Mouse (Mus musculus) fibroblast of lung, adult 2 months (primary cell): ENCODE results near the gene Nexn.
"Not testable (repeated sequence)": the region's sequence is repeated elsewhere in the genome, so short reads cannot be mapped to it uniquely, and the experiment has no call there.

Experiments
- DNase-seq: peaks from one replicate; pipeline ENCODE4 v3.0.0-alpha.2; 2011; ENCODE audit warnings: low read depth

Nexn gene

DNA sequence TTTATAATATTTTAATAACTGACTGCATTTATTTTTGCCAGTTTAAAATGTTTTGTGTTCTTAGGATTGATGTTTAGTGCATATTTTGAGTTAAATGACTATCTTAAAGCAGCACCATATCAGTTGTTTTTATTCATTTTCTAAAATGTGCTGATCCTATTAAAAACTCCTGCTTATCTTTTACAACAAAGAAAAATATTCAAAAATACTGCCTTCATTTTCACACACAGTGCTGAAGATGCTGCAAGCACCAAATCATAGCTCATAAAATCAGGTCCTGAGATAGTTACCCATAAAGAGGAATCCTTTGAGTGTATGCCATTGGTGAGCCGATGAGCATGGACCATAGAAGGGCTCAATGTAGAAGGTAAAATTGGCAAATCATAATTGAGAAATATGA lies 30.9 kb downstream of the Nexn start:
- DNase-seq, result no peak

DNA sequence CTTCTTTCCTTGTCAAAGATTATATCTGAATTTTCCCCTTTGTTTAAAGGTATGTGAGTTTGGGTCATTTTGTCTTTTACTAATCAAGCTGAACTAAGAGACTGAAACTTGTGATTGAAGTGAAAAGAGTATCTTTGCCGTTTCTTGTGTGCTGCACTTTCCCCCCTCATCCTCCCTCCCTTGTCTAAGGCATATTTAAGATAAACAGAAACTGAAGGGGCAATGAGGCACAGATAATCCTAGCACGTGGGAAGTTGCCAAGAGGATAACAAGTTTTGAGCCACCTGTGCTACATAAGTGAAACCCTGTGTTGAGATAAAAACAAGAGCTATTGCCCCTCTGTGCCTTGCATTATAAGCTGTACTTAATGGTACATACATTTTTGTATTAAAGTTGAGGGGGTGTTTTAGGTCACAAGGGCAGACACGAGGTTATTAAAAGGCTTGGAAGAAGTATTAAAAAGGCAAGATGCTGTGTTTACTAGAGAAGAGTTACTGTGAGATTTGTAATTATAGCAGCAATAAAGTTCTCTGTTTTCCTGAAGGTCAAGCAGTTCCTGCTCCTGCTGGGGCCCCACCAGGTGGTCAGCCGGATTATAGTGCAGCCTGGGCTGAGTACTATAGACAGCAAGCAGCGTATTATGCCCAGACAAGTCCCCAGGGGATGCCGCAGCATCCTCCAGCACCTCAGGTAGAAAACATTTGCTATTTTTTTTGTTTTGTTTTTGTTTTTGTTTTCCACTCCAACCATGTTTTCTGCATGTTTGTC lies 34.6 kb downstream of the Nexn start:
- no peak for DNase-seq

- DNase-seq, result no peak
These were observed 36.9 kb downstream of the Nexn start for GRCm38 (mm10) chr3:152229271-152229670.

GRCm38 (mm10) chr3:152228843-152229242 lies 37.3 kb downstream of the Nexn start:
- DNase-seq, result no peak

DNA sequence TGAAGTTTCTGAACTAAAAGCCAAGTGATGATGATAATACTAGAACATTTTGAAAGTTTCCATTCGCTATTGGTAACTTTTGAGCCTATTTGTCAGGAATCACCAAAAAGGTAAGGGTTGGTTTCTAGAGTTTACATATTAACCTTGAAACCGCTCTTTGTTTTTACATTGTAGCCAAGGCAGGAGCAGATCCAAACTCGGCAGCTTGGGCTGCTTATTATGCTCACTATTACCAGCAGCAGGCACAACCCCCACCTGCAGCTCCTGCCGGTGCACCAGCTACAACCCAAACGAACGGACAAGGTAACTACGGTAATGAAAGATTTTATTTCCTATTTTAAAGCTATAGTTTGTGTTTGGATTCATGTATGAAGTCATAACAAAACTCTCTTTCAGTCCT lies 40.2 kb downstream of the Nexn start:
- no peak for DNase-seq

- DNase-seq, result no peak
These were observed 41.2 kb downstream of the Nexn start for GRCm38 (mm10) chr3:152224918-152225317.

DNA sequence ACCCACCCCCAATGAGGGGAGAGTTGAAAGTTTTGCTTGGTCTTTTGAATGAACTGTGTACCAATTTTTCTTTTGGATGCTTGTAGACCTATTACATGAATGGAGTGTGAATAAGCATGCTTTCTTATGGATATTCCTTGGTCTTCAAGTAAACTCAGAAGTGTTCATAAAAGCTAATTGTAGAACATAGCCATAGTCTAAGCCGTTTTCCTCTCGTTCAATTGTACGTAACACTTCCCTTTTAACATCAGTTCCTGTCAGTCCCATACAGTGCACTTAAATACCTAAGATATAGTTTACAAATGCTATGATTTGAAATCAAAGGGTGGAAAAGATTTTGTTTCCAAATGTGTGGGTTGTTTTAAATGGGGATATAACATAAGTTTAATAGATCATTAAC lies 52.7 kb downstream of the Nexn start:
- DNase-seq, result no peak

- no peak for DNase-seq
These were observed 54.3 kb downstream of the Nexn start for GRCm38 (mm10) chr3:152211731-152212279.

DNA sequence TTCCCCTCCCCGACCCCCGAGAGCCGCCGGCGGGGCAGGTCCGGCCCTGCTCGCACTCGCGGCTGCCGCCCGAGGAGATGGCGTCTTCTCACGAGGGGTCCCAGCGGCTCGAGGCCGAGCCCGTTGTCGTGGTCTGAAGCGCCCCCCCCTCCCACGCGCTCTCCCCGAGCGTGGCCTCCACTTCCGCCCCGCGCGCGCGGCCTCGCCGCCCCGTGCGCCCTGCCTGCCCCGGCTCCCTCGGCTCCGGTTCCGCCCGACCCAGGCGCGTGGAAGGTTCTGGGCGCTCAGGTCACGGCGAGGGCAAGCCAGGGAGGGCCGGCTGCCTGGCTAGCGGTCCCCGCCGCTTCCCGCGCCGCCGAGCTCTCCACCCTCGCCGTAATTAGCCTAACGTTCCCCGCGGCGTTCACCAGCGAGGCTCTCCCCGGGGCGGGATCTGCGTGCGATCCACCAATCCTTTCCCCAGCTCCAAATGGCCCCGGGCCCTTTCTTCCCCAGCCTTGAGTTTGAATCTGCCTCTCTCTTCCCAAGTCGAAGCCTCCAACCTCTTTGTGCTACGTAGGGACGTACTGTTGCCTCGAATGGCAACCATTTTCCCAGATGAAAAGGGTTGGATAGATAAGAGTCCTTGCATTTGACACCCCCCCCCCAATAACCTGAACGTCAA lies 55.3 kb downstream of the Nexn start:
- no peak for DNase-seq

DNA sequence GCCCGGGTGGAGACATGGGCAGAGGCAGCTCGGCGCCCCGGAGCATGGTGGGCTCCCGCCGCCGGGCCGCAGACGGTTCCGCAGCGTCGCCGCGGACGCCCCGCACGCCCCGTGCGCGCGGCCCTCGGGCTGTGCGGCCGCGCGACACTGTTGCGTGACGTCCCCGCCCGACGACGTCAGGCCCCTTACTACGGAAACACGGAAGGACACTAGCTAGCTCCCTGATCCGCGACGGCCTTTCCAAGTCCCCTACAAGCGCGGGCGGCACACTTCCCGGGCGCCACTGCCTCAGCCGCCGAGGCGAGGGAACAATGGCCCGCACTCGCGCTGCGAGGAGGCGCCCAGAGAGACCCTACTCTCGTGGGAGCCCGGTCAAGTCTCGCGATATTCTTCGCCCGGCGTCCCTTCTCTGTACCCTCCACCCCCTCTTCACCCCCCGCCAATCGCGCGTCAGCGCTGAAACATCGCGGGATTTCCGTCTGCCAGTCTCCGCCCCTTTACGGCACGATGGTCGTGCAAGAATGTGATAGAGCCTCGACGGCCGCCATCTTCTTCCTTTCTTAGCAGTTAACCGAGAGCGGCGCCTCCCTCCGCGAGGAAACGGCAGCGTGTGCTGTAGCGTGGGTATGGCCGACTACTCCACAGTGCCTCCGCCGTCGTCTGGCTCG lies 56.0 kb downstream of the Nexn start, which contains the start of the genes Dnajb4 and Fubp1:
Dnajb4 (minus strand) TSS at position 336 of the 668 bp plus-strand sequence.
Fubp1 (plus strand) TSS at position 456 of the 668 bp plus-strand sequence.
- peak; percentile 97 for DNase-seq

GRCm38 (mm10) chr3:152209177-152209966 lies 56.8 kb downstream of the Nexn start:
- no peak for DNase-seq

DNA sequence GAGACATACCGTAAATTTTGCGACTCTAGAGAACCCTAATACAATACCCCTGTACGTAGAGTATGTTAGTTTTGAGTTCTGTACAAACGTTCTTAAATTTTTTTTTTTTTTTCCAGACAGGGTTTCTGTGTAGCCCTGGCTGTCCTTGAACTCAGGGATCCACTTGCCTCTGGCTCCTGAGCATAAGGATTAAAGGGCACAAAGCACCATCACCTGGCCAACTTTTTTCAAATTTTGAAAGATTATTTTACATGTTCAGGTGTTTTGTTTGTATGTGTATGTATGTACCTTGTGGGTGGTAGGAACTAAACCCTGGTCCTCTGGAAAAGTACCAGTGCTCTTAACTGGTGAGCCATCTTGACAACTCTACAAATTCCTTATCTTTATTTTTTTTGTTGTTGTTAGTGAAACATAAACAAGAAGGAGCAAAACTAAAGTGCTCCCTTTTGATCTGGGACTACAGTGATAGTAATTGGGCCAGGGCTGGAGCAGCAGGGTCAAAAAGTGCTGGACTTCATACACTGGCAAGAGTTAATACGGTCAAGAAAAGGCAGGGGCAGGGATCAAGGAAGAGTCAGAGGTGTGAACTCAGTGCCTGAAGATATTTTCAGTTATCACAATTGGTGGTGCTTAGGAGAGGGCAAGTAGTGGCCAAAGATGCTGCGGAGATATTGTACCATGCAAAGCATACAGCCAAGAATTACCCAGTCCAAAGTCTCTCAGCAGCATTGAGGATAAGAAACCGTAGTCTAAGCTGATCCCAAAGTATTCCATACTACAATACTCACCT lies 57.9 kb downstream of the Nexn start:
- no peak for DNase-seq

- no peak for DNase-seq
These were observed 59.0 kb downstream of the Nexn start for GRCm38 (mm10) chr3:152207156-152207555.

- DNase-seq, result no peak
These were observed 61.6 kb downstream of the Nexn start for GRCm38 (mm10) chr3:152204577-152204976.

DNA sequence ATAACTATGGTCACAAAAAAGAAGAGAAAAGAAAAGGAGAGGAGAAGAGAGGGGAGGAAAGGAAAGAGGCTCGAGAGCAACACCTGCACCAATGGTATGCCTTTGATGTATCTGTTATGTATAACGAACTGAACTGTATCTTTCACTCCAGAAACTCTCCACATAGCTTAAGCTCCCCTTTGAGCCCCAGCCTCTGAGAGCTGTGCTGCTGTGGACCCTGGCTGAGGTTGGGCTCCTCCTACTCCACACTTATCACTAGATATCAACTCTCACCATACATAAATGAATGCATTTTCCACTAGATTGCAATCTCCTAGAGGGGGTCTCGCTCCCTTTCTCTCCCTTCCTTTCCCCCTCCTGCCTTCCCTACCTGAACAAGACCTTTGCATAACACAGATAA lies 62.2 kb downstream of the Nexn start:
- no peak for DNase-seq

DNA sequence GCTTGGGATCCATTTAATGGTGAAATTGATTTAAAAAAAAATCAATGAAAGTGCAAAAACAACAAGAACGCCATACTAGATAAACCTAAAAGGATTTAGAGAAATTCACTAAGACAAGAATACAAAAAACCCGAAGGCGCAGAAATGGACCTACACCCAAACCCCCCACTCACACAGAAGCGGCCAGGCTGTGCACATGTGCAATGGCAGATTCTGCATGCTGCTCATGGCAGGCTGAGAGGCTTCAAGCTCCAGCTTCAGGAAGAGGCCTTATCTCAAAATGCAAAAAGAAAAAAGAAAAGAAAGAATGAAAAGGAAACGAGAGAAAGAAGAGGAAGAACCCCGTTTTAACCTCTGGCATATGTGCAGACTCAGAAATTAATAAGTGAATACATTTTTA lies 62.7 kb downstream of the Nexn start:
- no peak for DNase-seq

- no peak for DNase-seq
These were observed 63.2 kb downstream of the Nexn start for GRCm38 (mm10) chr3:152202942-152203341.

DNA sequence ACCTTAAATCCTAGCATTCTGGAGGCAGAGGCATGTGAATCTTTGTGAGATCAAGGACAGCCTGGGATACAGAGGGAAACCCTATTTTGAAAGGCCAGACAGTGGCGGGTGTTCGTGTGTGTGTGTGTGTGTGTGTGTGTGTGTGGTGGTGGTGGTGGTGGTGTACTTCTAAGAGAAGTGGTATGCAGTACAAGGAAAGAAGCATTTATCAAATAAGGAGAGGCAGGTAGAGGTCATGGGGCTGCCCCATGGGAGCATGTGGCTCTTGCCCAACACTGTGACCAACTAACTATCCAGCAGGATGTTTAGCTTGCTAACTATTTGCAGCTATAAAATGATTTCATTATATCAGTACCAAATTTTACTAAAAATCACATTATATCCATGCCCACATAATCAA lies 64.5 kb downstream of the Nexn start:
- DNase-seq, result no peak

GRCm38 (mm10) chr3:152201181-152201580 lies 65.0 kb downstream of the Nexn start:
- DNase-seq, result no peak

GRCm38 (mm10) chr3:152199125-152199524 lies 67.0 kb downstream of the Nexn start:
- DNase-seq, result no peak

DNA sequence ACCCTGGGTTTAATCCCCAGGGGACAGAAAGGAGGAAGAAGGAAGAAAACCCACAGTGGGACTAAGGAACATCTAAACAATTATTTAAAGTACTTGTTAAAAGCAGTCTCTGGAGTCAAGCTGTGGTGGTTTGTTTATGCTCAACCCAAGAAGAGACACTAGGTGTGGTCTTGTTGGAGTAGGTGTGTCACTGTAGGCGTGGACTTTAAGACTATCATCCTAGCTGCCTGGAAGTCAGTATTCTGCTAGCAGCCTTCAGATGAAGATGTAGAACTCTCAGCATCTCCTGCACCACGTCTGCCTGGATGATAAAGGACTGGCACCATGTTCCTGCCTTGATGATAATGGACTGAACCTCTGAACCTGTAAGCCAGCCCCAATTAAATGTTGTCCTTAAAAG lies 68.9 kb downstream of the Nexn start:
- DNase-seq, result not testable (repeated sequence)
